ENCODE assay signal across 8 mouse cellular contexts in genomic region chr15:82345820-82346470, GRCm38 (mm10). TPM values are rescaled to one million over a fixed set of nuclear protein-coding genes. Genes with fewer than 3 reads are reported as not detected.
A peak's percentile ranks its signal among the peaks of the same experiment; 100 is the strongest.
DNase-seq lines count a peak whose midpoint lies in the region; ATAC-seq and TF ChIP-seq lines count a peak whose summit lies in the region.

No protein-coding gene starts in this region.

- peaks cover 14% of the 10 kb centered on the region for H3K27me3 ChIP-seq in forebrain, embryonic 10.5 days (ENCODE audit: poor library complexity, severe bottlenecking)
- no peaks in the 10 kb centered on the region for H3K27me3 ChIP-seq in heart, embryonic 15.5 days
- no peaks in the 10 kb centered on the region for H3K27me3 ChIP-seq in liver, embryonic 14.5 days (ENCODE audit: control insufficient read depth, insufficient read depth, low read length)
- peaks cover 3% of the 10 kb centered on the region for H3K27me3 ChIP-seq in neural tube, embryonic 11.5 days (ENCODE audit: control insufficient read depth, insufficient read depth, low read length)
- H3K27me3 ChIP-seq in stomach, postnatal 0 days (ENCODE audit: control insufficient read depth, insufficient read depth, low read length): no peaks in the 10 kb centered on the region

- ATAC-seq in heart, embryonic 15.5 days (replicated peaks; ENCODE audit: insufficient number of reproducible peaks, insufficient read depth, low FRiP score, low read depth): peak; percentile 96
- peak; percentile 86 for ATAC-seq in liver, embryonic 14.5 days (ENCODE audit: insufficient read depth)
- peak; percentile 98 for ATAC-seq in neural tube, embryonic 11.5 days (ENCODE audit: insufficient read depth, low FRiP score, low TSS enrichment)
- peak; percentile 96 for ATAC-seq in stomach, postnatal 0 days (ENCODE audit: low FRiP score, low TSS enrichment)

- peak overlapping the region; percentile 80 for H3K9ac ChIP-seq in heart, embryonic 15.5 days
- H3K9ac ChIP-seq in liver, embryonic 14.5 days (replicated peaks): peak overlapping the region; percentile 68
- H3K9ac ChIP-seq in neural tube, embryonic 11.5 days (ENCODE audit: low read length): peak overlapping the region; percentile 70
- H3K9ac ChIP-seq in stomach, postnatal 0 days (ENCODE audit: low read length): peak overlapping the region; percentile 79

- peak overlapping the region; percentile 83 for H3K4me3 ChIP-seq in forebrain, embryonic 10.5 days
- peak overlapping the region; percentile 75 for H3K4me3 ChIP-seq in heart, embryonic 15.5 days
- H3K4me3 ChIP-seq in liver, embryonic 14.5 days (ENCODE audit: insufficient read depth in 1 of 2, low read depth in 2 of 2, low read length in 2 of 2): peak overlapping the region; percentile 80 to 89
- peak overlapping the region; percentile 68 for H3K4me3 ChIP-seq in neural tube, embryonic 11.5 days (ENCODE audit: low read depth, low read length)
- peak overlapping the region; percentile 66 for H3K4me3 ChIP-seq in stomach, postnatal 0 days (ENCODE audit: low read depth, low read length)

- peak; percentile 96 for DNase-seq in CD8-positive naive resting alpha-beta T cell, adult 2 months (ENCODE audit: low read depth in 2 of 2, low spot score in 2 of 2)
- DNase-seq in c-Kit-positive CD71-negative TER-119-negative erythroid progenitor cells, embryonic 14.5 days (ENCODE audit: low read depth): peak; percentile 99
- peak; percentile 99 for DNase-seq in forebrain, embryonic 10.5 days (ENCODE audit: extremely low spot score, low spot score)
- DNase-seq in kidney, postnatal 25 days: peak; percentile 99 to 100
- DNase-seq in liver, embryonic 14.5 days (ENCODE audit: low read depth in 3 of 3, low spot score in 3 of 3): peak; percentile 99
- DNase-seq in neural tube, embryonic 11.5 days (ENCODE audit: low spot score): peak; percentile 98
- peak; percentile 98 for DNase-seq in stomach, postnatal 0 days (ENCODE audit: low spot score)

- TF ChIP-seq CTCF in liver, embryonic 14.5 days (IDR thresholded peaks at IDR 0.05; ENCODE audit: low read depth): no peak
- TF ChIP-seq CTCF in stomach, postnatal 0 days (IDR thresholded peaks at IDR 0.05; ENCODE audit: low read depth): 0 out of 2 replicates have a peak, but pooled peaks have one; percentile 3

- WGBS in forebrain, embryonic 10.5 days: under 1% methylated on average over 51 of the region's 51 CpGs
- WGBS in heart, embryonic 15.5 days: under 1% methylated on average over 51 of the region's 51 CpGs
- under 1% methylated on average over 51 of the region's 51 CpGs for WGBS in liver, embryonic 14.5 days (ENCODE audit: insufficient replicate concordance)
- under 1% methylated on average over 50 of the region's 51 CpGs for WGBS in neural tube, embryonic 11.5 days
- under 1% methylated on average over 51 of the region's 51 CpGs for WGBS in stomach, postnatal 0 days

- peak; percentile 59; the same call in 1 of the 2 replicates for TF ChIP-seq EP300 in liver, embryonic 14.5 days (IDR thresholded peaks at IDR 0.05; ENCODE audit: low read depth)
- peak; percentile 94 for TF ChIP-seq EP300 in stomach, postnatal 0 days (optimal IDR thresholded peaks at IDR 0.05)

- H3K9me3 ChIP-seq in forebrain, embryonic 10.5 days: no peaks in the 10 kb centered on the region
- H3K9me3 ChIP-seq in heart, embryonic 15.5 days (replicated peaks): no peaks in the 10 kb centered on the region
- no peaks in the 10 kb centered on the region for H3K9me3 ChIP-seq in liver, embryonic 14.5 days (ENCODE audit: control insufficient read depth, low read length)
- H3K9me3 ChIP-seq in neural tube, embryonic 11.5 days (ENCODE audit: control insufficient read depth, low read length): no peaks in the 10 kb centered on the region
- no peaks in the 10 kb centered on the region for H3K9me3 ChIP-seq in stomach, postnatal 0 days (ENCODE audit: control insufficient read depth, low read length)

- peak overlapping the region; percentile 73 for H3K4me2 ChIP-seq in heart, embryonic 15.5 days
- H3K4me2 ChIP-seq in liver, embryonic 14.5 days (ENCODE audit: low read depth): peak overlapping the region; percentile 97
- H3K4me2 ChIP-seq in neural tube, embryonic 11.5 days (ENCODE audit: low read depth): peak overlapping the region; percentile 65
- peak overlapping the region; percentile 67 for H3K4me2 ChIP-seq in stomach, postnatal 0 days (replicated peaks; ENCODE audit: low read depth)

- H3K36me3 ChIP-seq in forebrain, embryonic 10.5 days (replicated peaks): peaks cover 39% of the 10 kb centered on the region
- H3K36me3 ChIP-seq in heart, embryonic 15.5 days: peaks cover 33% of the 10 kb centered on the region
- peaks cover 61% of the 10 kb centered on the region for H3K36me3 ChIP-seq in liver, embryonic 14.5 days (replicated peaks; ENCODE audit: control insufficient read depth, insufficient read depth, low read depth)
- peaks cover 15% of the 10 kb centered on the region for H3K36me3 ChIP-seq in neural tube, embryonic 11.5 days (ENCODE audit: control insufficient read depth, insufficient read depth, low read length)
- H3K36me3 ChIP-seq in stomach, postnatal 0 days (ENCODE audit: control insufficient read depth, insufficient read depth, low read length): peaks cover 17% of the 10 kb centered on the region

- peaks cover 40% of the 10 kb centered on the region for H3K4me1 ChIP-seq in forebrain, embryonic 10.5 days
- H3K4me1 ChIP-seq in heart, embryonic 15.5 days (replicated peaks): peaks cover 26% of the 10 kb centered on the region
- peaks cover 57 to 73% of the 10 kb centered on the region in 2 experiments for H3K4me1 ChIP-seq in liver, embryonic 14.5 days (replicated peaks; ENCODE audit: control insufficient read depth in 2 of 2, insufficient read depth in 2 of 2, low read length in 1 of 2)
- peaks cover 13% of the 10 kb centered on the region for H3K4me1 ChIP-seq in neural tube, embryonic 11.5 days (ENCODE audit: control insufficient read depth, insufficient read depth, low read length)
- H3K4me1 ChIP-seq in stomach, postnatal 0 days (replicated peaks; ENCODE audit: control insufficient read depth, insufficient read depth): peaks cover 9% of the 10 kb centered on the region

- H3K27ac ChIP-seq in forebrain, embryonic 10.5 days: peak overlapping the region; percentile 97
- peak overlapping the region; percentile 90 for H3K27ac ChIP-seq in heart, embryonic 15.5 days
- peak overlapping the region; percentile 88 for H3K27ac ChIP-seq in liver, embryonic 14.5 days
- peak overlapping the region; percentile 80; the same call in 1 of the 2 replicates for H3K27ac ChIP-seq in neural tube, embryonic 11.5 days (ENCODE audit: low read depth, low read length)
- peak overlapping the region; percentile 93 for H3K27ac ChIP-seq in stomach, postnatal 0 days (replicated peaks)

RNA-seq across cellular contexts. Expression of gene Smdt1, which starts 7.2 kb away (rescaled TPM):
- 218 and 236 TPM in 2 replicates for polyA plus RNA-seq in forebrain, embryonic 10.5 days (2016; fragmentation: Nextera tagmentation; extraction: Ambion mirVana)
- 334 and 337 TPM in 2 replicates for polyA plus RNA-seq in heart, embryonic 15.5 days (2015; fragmentation: Nextera tagmentation; extraction: Ambion mirVana)
- polyA plus RNA-seq in liver, embryonic 14.5 days (2012; rRNA removed): 109 and 121 TPM in 2 replicates
- polyA plus RNA-seq in liver, embryonic 14.5 days (2014; fragmentation: Nextera tagmentation; extraction: Ambion mirVana): 165 and 178 TPM in 2 replicates
- 267 and 274 TPM in 2 replicates for polyA plus RNA-seq in neural tube, embryonic 11.5 days (2014; fragmentation: Nextera tagmentation; extraction: Ambion mirVana)
- 286 and 296 TPM in 2 replicates for polyA plus RNA-seq in stomach, postnatal 0 days (2015; fragmentation: Nextera tagmentation; extraction: Ambion mirVana)

RNA-seq across cellular contexts. Expression of gene Pheta2, which starts 7.2 kb away (rescaled TPM):
- 3.7 and 4.3 TPM in 2 replicates for polyA plus RNA-seq in forebrain, embryonic 10.5 days (2016; fragmentation: Nextera tagmentation; extraction: Ambion mirVana)
- 6.3 and 11.5 TPM in 2 replicates for polyA plus RNA-seq in heart, embryonic 15.5 days (2015; fragmentation: Nextera tagmentation; extraction: Ambion mirVana)
- 22.1 and 24.8 TPM in 2 replicates for polyA plus RNA-seq in liver, embryonic 14.5 days (2012; rRNA removed)
- 18.7 and 22.5 TPM in 2 replicates for polyA plus RNA-seq in liver, embryonic 14.5 days (2014; fragmentation: Nextera tagmentation; extraction: Ambion mirVana)
- polyA plus RNA-seq in neural tube, embryonic 11.5 days (2014; fragmentation: Nextera tagmentation; extraction: Ambion mirVana): 3.0 and 3.1 TPM in 2 replicates
- 6.2 and 6.3 TPM in 2 replicates for polyA plus RNA-seq in stomach, postnatal 0 days (2015; fragmentation: Nextera tagmentation; extraction: Ambion mirVana)

RNA-seq across cellular contexts. Expression of gene Naga, which starts 7.2 kb away (rescaled TPM):
- 20.5 and 20.8 TPM in 2 replicates for polyA plus RNA-seq in forebrain, embryonic 10.5 days (2016; fragmentation: Nextera tagmentation; extraction: Ambion mirVana)
- 39.1 and 52.3 TPM in 2 replicates for polyA plus RNA-seq in heart, embryonic 15.5 days (2015; fragmentation: Nextera tagmentation; extraction: Ambion mirVana)
- 47.7 and 52.9 TPM in 2 replicates for polyA plus RNA-seq in liver, embryonic 14.5 days (2012; rRNA removed)
- polyA plus RNA-seq in liver, embryonic 14.5 days (2014; fragmentation: Nextera tagmentation; extraction: Ambion mirVana): 34.2 and 43.3 TPM in 2 replicates
- 24.7 and 28.0 TPM in 2 replicates for polyA plus RNA-seq in neural tube, embryonic 11.5 days (2014; fragmentation: Nextera tagmentation; extraction: Ambion mirVana)
- 83.1 and 88.9 TPM in 2 replicates for polyA plus RNA-seq in stomach, postnatal 0 days (2015; fragmentation: Nextera tagmentation; extraction: Ambion mirVana)

RNA-seq across cellular contexts. Expression of gene Ndufa6, which starts 8.2 kb away (rescaled TPM):
- 228 and 249 TPM in 2 replicates for polyA plus RNA-seq in forebrain, embryonic 10.5 days (2016; fragmentation: Nextera tagmentation; extraction: Ambion mirVana)
- polyA plus RNA-seq in heart, embryonic 15.5 days (2015; fragmentation: Nextera tagmentation; extraction: Ambion mirVana): 483 and 678 TPM in 2 replicates
- polyA plus RNA-seq in liver, embryonic 14.5 days (2012; rRNA removed): 152 and 288 TPM in 2 replicates
- 435 and 447 TPM in 2 replicates for polyA plus RNA-seq in liver, embryonic 14.5 days (2014; fragmentation: Nextera tagmentation; extraction: Ambion mirVana)
- 274 and 279 TPM in 2 replicates for polyA plus RNA-seq in neural tube, embryonic 11.5 days (2014; fragmentation: Nextera tagmentation; extraction: Ambion mirVana)
- polyA plus RNA-seq in stomach, postnatal 0 days (2015; fragmentation: Nextera tagmentation; extraction: Ambion mirVana): 514 and 516 TPM in 2 replicates

RNA-seq across cellular contexts. Expression of gene Cyp2d22, which starts 34.1 kb away (rescaled TPM):
- polyA plus RNA-seq in forebrain, embryonic 10.5 days (2016; fragmentation: Nextera tagmentation; extraction: Ambion mirVana): 3.0 and 3.8 TPM in 2 replicates
- polyA plus RNA-seq in heart, embryonic 15.5 days (2015; fragmentation: Nextera tagmentation; extraction: Ambion mirVana): 12.3 and 14.2 TPM in 2 replicates
- 14.9 and 15.5 TPM in 2 replicates for polyA plus RNA-seq in liver, embryonic 14.5 days (2012; rRNA removed)
- polyA plus RNA-seq in liver, embryonic 14.5 days (2014; fragmentation: Nextera tagmentation; extraction: Ambion mirVana): 8.4 and 10.0 TPM in 2 replicates
- 1.5 and 1.6 TPM in 2 replicates for polyA plus RNA-seq in neural tube, embryonic 11.5 days (2014; fragmentation: Nextera tagmentation; extraction: Ambion mirVana)
- polyA plus RNA-seq in stomach, postnatal 0 days (2015; fragmentation: Nextera tagmentation; extraction: Ambion mirVana): 5.5 TPM in 2 replicates

Comparison
In these comparisons a context has a peak if more than half of its experiments do, and no peak if none do; other contexts are left out.
1. Peak in every context shown above with its lines: DNase-seq, ATAC-seq, H3K4me3 ChIP-seq and H3K27ac ChIP-seq.